Mouse (Mus musculus) testis, adult 2 months (tissue): Measurements from ENCODE around the gene Dgkq. TPM values are rescaled to one million over a fixed set of nuclear protein-coding genes. Genes with fewer than 3 reads are reported as not detected.

Source experiments
- H3K27ac ChIP-seq: fragments of 200-500 bp; 2 replicates; pipeline ENCODE4 v1.5.1; 2012; ENCODE audit warnings: low read depth, low read length; ENCODE audit not compliant: control insufficient read depth, insufficient read depth
- H3K27me3 ChIP-seq: fragments of 200-500 bp; 2 replicates; pipeline ENCODE4 v1.6.1; 2012; ENCODE audit warnings: mild to moderate bottlenecking, low read length, moderate library complexity; ENCODE audit not compliant: control insufficient read depth, insufficient read depth
- H3K36me3 ChIP-seq: fragments of 200-500 bp; 2 replicates; pipeline ENCODE4 v1.6.1; 2012; ENCODE audit warnings: mild to moderate bottlenecking, low read length; ENCODE audit not compliant: control insufficient read depth, insufficient read depth
- H3K4me1 ChIP-seq: fragments of 200-500 bp; 2 replicates; pipeline ENCODE4 v1.6.1; 2012; ENCODE audit warnings: low read length; ENCODE audit not compliant: control insufficient read depth, insufficient read depth
- H3K4me3 ChIP-seq: fragments of 200-500 bp; 2 replicates; pipeline ENCODE4 v1.5.1; 2012; ENCODE audit warnings: low read depth, mild to moderate bottlenecking, low read length, moderate library complexity, mixed read lengths; ENCODE audit not compliant: control insufficient read depth
- CTCF ChIP-seq: fragments of 200-500 bp; IDR thresholded peaks from 2 replicates; pipeline ENCODE4 v1.5.1; 2012; ENCODE audit warnings: low read depth, mild to moderate bottlenecking, inconsistent platforms, low read length, moderate library complexity; ENCODE audit not compliant: control insufficient read depth, insufficient read depth, insufficient replicate concordance
- POLR2A ChIP-seq: fragments of 200-500 bp; IDR thresholded peaks from 2 replicates; pipeline ENCODE4 v1.6.1; 2012; ENCODE audit warnings: low read depth, mild to moderate bottlenecking, inconsistent platforms, low read length, moderate library complexity; ENCODE audit not compliant: control insufficient read depth
- polyA plus RNA-seq: library from polyadenylated mRNA; depleted of rRNA; stranded (reverse); fragments of >200 nt; gene quantifications from 2 replicates; pipeline ENCODE4 v1.2.3, GENCODE M21; 2012; rRNA removed

Gene Dgkq
- polyA plus RNA-seq: 4.7 and 4.8 TPM in 2 replicates

DNA sequence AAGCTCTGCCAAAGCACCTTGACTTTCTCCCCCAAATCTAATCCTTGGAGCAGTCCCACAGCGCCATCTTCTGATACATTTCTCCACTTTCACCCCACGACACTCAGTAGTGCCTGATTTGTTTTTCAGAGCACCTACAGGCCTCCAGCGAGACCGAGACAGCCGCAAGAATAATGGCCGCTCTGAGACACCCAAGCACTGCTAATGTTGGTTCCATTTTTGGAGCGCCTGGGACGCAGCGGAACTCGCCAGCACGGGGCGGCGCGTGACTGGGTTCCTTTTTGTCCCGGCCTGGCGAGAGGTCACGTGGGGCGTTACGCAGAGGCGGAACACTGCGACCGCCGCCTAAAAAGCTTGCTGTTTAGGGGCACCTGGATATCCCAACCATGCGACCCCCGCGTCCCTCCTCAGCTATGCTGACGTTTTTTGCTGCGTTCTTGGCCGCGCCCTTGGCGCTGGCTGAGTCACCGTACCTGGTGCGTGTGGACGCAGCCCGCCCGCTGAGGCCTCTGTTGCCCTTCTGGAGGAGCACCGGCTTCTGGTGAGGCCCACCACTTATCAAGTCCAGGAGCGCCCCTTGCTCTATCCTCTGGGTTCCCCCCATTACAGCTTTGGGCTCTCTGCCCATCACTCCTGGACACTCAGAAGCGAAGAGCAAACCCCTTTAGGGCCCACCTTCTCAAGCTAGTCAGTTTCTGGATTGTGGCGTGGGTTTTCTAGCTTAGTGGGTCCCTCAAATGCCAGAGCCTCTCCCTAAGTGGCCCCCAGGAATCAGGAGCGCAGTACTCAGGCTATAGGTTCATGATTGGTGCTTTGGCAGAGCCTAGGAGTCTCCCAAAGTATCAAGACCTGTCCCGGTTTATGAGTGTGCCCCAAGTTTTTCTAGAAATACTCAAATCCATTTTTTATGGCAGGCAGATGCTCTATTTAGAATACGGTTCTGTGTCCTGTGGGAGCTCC lies at the start of gene Dgkq:
Dgkq (minus strand) TSS at position 696 of the 960 bp plus-strand sequence.
- TF ChIP-seq POLR2A (no peak; the same call in 1 of the 2 replicates), CTCF (no peak)
- Histone ChIP-seq H3K4me1 (peaks cover 11% of the 10 kb centered on the region), H3K27ac (peak within 1 kb of the TSS; percentile 79), H3K4me3 (peak within 1 kb of the TSS; percentile 95), H3K27me3 (no peaks in the 10 kb centered on the region), H3K36me3 (no peaks in the 10 kb centered on the region)

DNA sequence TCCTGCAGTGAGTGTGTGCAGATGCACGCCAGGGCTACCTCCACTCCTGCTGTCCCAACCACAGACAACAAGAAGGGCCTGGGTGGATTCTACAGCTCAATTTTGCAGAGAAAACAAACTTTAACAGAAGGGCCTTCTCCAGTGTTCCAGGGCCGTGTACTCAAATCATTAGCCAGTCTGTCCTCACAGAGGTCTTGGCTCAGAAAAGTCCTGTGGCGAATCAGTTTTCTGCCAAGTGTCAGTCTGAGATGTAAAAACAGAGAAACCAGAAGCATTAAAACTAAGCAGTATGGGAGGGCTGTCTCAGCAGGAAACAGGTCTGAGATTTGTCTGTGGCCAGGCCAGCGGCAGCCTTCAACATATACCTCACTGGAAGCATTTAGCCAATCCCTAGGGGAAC lies 48.6 kb upstream of the Dgkq start:
- no peak overlapping the region for H3K4me3 ChIP-seq
- no peak overlapping the region for H3K27ac ChIP-seq

DNA sequence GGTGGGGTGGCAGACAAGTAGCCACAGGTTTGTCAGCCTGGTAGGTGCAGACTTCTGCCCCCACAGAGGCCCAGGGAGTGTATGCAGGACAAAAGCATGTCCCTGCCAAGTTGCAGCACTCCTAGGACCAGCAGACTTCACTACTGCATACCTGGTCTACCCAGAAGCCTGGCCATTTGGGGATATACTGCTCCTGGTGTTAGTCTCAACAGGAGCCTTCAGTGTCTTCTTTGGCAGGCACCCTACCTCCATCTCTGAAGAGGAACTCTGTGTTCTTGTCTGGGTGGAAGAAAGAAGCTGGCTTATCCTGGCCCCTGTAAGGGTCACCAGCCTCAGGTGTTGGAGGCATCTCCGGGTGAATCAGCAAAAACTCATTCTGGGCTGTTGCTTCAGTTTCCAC lies 46.5 kb upstream of the Dgkq start:
- H3K27ac ChIP-seq: no peak overlapping the region
- H3K4me1 ChIP-seq: peaks cover 5% of the 10 kb centered on the region; the same call in 1 of the 2 replicates
- TF ChIP-seq CTCF: no peak
- TF ChIP-seq POLR2A: no peak
- no peak overlapping the region for H3K4me3 ChIP-seq
- no peaks in the 10 kb centered on the region for H3K27me3 ChIP-seq
- no peaks in the 10 kb centered on the region for H3K36me3 ChIP-seq

More for the DNA sequence above, 48.6 kb upstream of the Dgkq start:
- no peak for TF ChIP-seq POLR2A
- TF ChIP-seq CTCF: no peak
- Histone ChIP-seq H3K27me3 (no peaks in the 10 kb centered on the region), H3K36me3 (no peaks in the 10 kb centered on the region), H3K4me1 (peaks cover 5% of the 10 kb centered on the region; the same call in 1 of the 2 replicates)

DNA sequence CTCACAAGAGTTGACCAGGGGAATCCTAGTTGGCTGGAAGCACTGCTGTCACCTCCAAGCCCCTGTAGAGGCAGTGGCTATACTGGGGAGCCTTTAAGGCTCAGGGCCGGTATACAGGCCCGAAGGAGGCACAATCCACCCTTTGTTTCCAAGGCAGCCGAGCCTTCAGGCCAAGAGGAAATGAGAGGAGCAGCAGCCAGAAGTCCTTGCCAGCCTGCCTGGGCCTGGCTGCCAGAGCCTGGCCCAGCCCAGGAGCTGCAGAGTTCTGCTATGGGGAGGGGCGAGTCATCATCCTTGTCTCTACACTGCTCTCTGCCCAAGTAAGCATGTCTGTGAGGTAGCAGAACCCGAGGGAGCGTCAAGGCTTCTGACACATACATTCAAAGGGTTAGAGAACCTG lies 44.7 kb upstream of the Dgkq start:
- TF ChIP-seq CTCF (no peak), POLR2A (no peak)
- no peaks in the 10 kb centered on the region for H3K27me3 ChIP-seq
- H3K36me3 ChIP-seq: no peaks in the 10 kb centered on the region
- no peak overlapping the region for H3K4me3 ChIP-seq
- peaks cover 8% of the 10 kb centered on the region; the same call in 1 of the 2 replicates for H3K4me1 ChIP-seq
- no peak overlapping the region for H3K27ac ChIP-seq

DNA sequence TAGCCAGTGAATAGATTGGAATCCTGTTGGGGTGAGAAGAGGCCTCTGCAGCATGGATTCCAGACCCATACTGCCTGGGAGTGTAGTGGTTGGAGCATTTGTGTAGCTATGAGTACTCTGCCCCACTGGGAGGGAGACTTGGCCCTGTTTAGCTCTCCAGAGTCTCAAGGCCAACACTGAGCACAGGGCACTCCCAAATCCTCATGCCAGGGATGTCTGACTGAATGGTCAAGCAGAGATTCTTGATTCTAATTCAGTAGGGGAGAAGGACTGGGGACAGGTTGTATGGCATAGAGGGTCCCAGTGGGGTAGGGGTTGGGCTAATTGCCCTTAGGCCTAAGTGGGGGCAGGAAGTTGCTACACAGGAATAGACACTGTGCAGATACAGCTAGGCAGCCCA lies 44.2 kb upstream of the Dgkq start:
- no peak overlapping the region for H3K27ac ChIP-seq

DNA sequence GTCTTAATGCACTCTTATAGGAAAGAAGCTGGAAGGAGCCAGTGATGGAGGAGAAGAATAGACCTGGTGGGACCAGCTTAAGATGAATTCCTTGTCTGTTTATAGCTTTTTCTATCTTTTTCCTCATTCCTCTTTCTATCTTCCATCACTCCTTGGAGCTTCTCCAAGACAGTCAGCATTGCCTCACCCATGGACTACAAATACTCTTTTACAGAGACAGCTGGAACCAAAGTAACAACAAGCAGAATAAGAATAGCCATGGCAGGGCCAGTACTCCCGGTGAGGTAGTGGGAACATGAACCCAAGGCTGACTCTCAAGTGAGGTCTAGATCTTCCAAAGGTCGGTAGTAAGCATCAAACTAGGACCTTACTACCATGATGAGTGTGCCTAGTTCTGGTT lies 43.6 kb upstream of the Dgkq start:
- no peak overlapping the region for H3K27ac ChIP-seq
- H3K27me3 ChIP-seq: no peaks in the 10 kb centered on the region
- TF ChIP-seq CTCF: no peak
- TF ChIP-seq POLR2A: no peak
- H3K4me1 ChIP-seq: peaks cover 9% of the 10 kb centered on the region; the same call in 1 of the 2 replicates
- no peak overlapping the region for H3K4me3 ChIP-seq
- no peaks in the 10 kb centered on the region for H3K36me3 ChIP-seq

More for the DNA sequence above, 44.2 kb upstream of the Dgkq start:
- peaks cover 9% of the 10 kb centered on the region; the same call in 1 of the 2 replicates for H3K4me1 ChIP-seq
- no peaks in the 10 kb centered on the region for H3K27me3 ChIP-seq
- TF ChIP-seq CTCF (no peak), POLR2A (no peak)
- no peaks in the 10 kb centered on the region for H3K36me3 ChIP-seq
- no peak overlapping the region for H3K4me3 ChIP-seq

DNA sequence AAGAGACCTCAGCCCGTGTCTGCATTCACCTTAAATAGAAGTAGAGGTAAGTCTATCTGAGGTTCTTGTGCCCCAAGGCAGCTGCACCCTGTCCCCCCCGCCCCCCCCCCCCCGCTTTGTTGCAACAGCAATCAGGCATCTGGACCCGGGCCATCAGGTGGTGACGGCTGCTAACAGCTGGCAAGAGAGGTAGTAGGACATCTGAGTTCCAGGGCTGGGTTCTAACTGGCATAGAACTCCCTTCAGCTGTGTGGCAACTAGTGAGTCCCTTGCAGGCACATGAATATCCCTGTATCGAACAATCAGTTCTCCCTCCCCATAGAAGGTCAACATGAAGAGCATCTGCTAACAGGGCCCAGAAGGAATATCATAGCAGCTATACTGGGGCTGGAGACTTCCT lies 42.5 kb upstream of the Dgkq start:
- peaks cover 9% of the 10 kb centered on the region; the same call in 1 of the 2 replicates for H3K4me1 ChIP-seq
- no peak overlapping the region for H3K27ac ChIP-seq
- no peak for TF ChIP-seq CTCF
- TF ChIP-seq POLR2A: no peak
- H3K27me3 ChIP-seq: no peaks in the 10 kb centered on the region
- no peaks in the 10 kb centered on the region for H3K36me3 ChIP-seq
- H3K4me3 ChIP-seq: no peak overlapping the region
